10 mouse cellular contexts compared by ENCODE assay signal in genomic region chr7:45719738-45720412, GRCm38 (mm10). TPM values are rescaled to one million over a fixed set of nuclear protein-coding genes. Genes with fewer than 3 reads are reported as not detected.
DNase-seq lines count a peak whose midpoint lies in the region; ATAC-seq and TF ChIP-seq lines count a peak whose summit lies in the region.
"Had no signal": no experiment of that assay in that cellular context is flagged by ENCODE, and none has a peak within 500 bp of the region (broad histone marks: within the 10 kb centered on the region; RNA-seq: fewer than 3 reads in every experiment).

No protein-coding gene starts in this region.

- no peak for ATAC-seq in hindbrain, postnatal 0 days
- ATAC-seq in G1E (ENCODE audit: extremely low read depth, insufficient number of reproducible peaks, low FRiP score, poor library complexity, severe bottlenecking) = no peak
- ATAC-seq in forebrain, embryonic 13.5 days = no peak
- ATAC-seq in liver, embryonic 15.5 days (ENCODE audit: insufficient read depth) = no peak

- no peaks in the 10 kb centered on the region for H3K9me3 ChIP-seq in hindbrain, embryonic 10.5 days
- H3K9me3 ChIP-seq in hindbrain, postnatal 0 days (ENCODE audit: low read length) = no peaks in the 10 kb centered on the region
- H3K9me3 ChIP-seq in G1E (replicated peaks) = no peaks in the 10 kb centered on the region
- no peaks in the 10 kb centered on the region for H3K9me3 ChIP-seq in forebrain, embryonic 13.5 days (replicated peaks)
- no peaks in the 10 kb centered on the region for H3K9me3 ChIP-seq in liver, embryonic 15.5 days (replicated peaks)

- 91% methylated on average over 16 of the region's 16 CpGs for WGBS in hindbrain, embryonic 10.5 days
- 86% methylated on average over 15 of the region's 16 CpGs for WGBS in hindbrain, postnatal 0 days
- WGBS in forebrain, embryonic 13.5 days = 92% methylated on average over 16 of the region's 16 CpGs
- WGBS in liver, embryonic 15.5 days (ENCODE audit: insufficient replicate concordance) = 81% methylated on average over 16 of the region's 16 CpGs

- H3K4me2 ChIP-seq in hindbrain, postnatal 0 days (ENCODE audit: low read depth, low read length) = no peak overlapping the region
- H3K4me2 ChIP-seq in forebrain, embryonic 13.5 days = peak overlapping the region; percentile 96
- peak overlapping the region; percentile 95 for H3K4me2 ChIP-seq in liver, embryonic 15.5 days

- H3K27me3 ChIP-seq in hindbrain, embryonic 10.5 days (ENCODE audit: insufficient read depth, poor library complexity, severe bottlenecking) = no peaks in the 10 kb centered on the region
- no peaks in the 10 kb centered on the region for H3K27me3 ChIP-seq in hindbrain, postnatal 0 days (ENCODE audit: insufficient read depth, low read length)
- no peaks in the 10 kb centered on the region for H3K27me3 ChIP-seq in G1E (ENCODE audit: insufficient read depth, low read length)
- H3K27me3 ChIP-seq in forebrain, embryonic 13.5 days = no peaks in the 10 kb centered on the region
- H3K27me3 ChIP-seq in liver, embryonic 15.5 days = no peaks in the 10 kb centered on the region

- no peak for TF ChIP-seq CTCF in hindbrain, postnatal 0 days (IDR thresholded peaks at IDR 0.05; ENCODE audit: low read depth)
- no peak for TF ChIP-seq CTCF in G1E (IDR thresholded peaks at IDR 0.05; ENCODE audit: low read depth, low read length)

- H3K27ac ChIP-seq in hindbrain, embryonic 10.5 days = no peak overlapping the region
- no peak overlapping the region for H3K27ac ChIP-seq in hindbrain, postnatal 0 days
- no peak overlapping the region for H3K27ac ChIP-seq in forebrain, embryonic 13.5 days
- H3K27ac ChIP-seq in liver, embryonic 15.5 days (replicated peaks) = 0 out of 2 replicates have a peak overlapping the region, but pooled peaks have one; percentile 19
- H3K27ac ChIP-seq: macrophage had no signal

- H3K4me1 ChIP-seq in hindbrain, embryonic 10.5 days (replicated peaks) = peaks cover 55% of the 10 kb centered on the region
- H3K4me1 ChIP-seq in hindbrain, postnatal 0 days (ENCODE audit: insufficient read depth, low read length) = peaks cover 27% of the 10 kb centered on the region
- peaks cover 74% of the 10 kb centered on the region for H3K4me1 ChIP-seq in G1E (ENCODE audit: insufficient read depth, low read depth, low read length)
- H3K4me1 ChIP-seq in forebrain, embryonic 13.5 days = peaks cover 40% of the 10 kb centered on the region
- peaks cover 49% of the 10 kb centered on the region for H3K4me1 ChIP-seq in liver, embryonic 15.5 days (replicated peaks)

- H3K4me3 ChIP-seq in hindbrain, embryonic 10.5 days = peak overlapping the region; percentile 91
- H3K4me3 ChIP-seq in hindbrain, postnatal 0 days (ENCODE audit: low read length) = no peak overlapping the region
- peak overlapping the region; percentile 77 for H3K4me3 ChIP-seq in G1E (ENCODE audit: low read depth, low read length)
- peak overlapping the region; percentile 93; the same call in 1 of the 2 replicates for H3K4me3 ChIP-seq in forebrain, embryonic 13.5 days
- peak overlapping the region; percentile 90 for H3K4me3 ChIP-seq in liver, embryonic 15.5 days (replicated peaks)

- H3K36me3 ChIP-seq in hindbrain, embryonic 10.5 days = peaks cover 62% of the 10 kb centered on the region
- H3K36me3 ChIP-seq in hindbrain, postnatal 0 days (ENCODE audit: insufficient read depth, low read length) = peaks cover 26% of the 10 kb centered on the region
- peaks cover 79% of the 10 kb centered on the region for H3K36me3 ChIP-seq in G1E (replicated peaks)
- peaks cover 59% of the 10 kb centered on the region for H3K36me3 ChIP-seq in forebrain, embryonic 13.5 days (ENCODE audit: poor library complexity, severe bottlenecking)
- peaks cover 58% of the 10 kb centered on the region for H3K36me3 ChIP-seq in liver, embryonic 15.5 days (replicated peaks)

- no peak for DNase-seq in hindbrain, embryonic 10.5 days (ENCODE audit: low spot score)
- DNase-seq in hindbrain, postnatal 0 days (ENCODE audit: low spot score) = no peak
- DNase-seq in G1E (ENCODE audit: low spot score) = no peak
- no peak for DNase-seq in yolk sac, embryonic 10.5 days (ENCODE audit: low spot score)
- DNase-seq in frontal cortex, postnatal 14 days (ENCODE audit: low spot score in 2 of 2) = no peak
- DNase-seq in right cerebral cortex, postnatal 10 days (ENCODE audit: low spot score in 2 of 2) = no peak

- H3K9ac ChIP-seq in hindbrain, postnatal 0 days (replicated peaks; ENCODE audit: low read length) = no peak overlapping the region
- H3K9ac ChIP-seq in forebrain, embryonic 13.5 days = peak overlapping the region; percentile 98
- peak overlapping the region; percentile 91; the same call in 1 of the 2 replicates for H3K9ac ChIP-seq in liver, embryonic 15.5 days

RNA-seq across cellular contexts. Expression of gene Fam83e, which starts 1.1 kb away (rescaled TPM):
- 1.6 and 1.8 TPM in 2 replicates for polyA plus RNA-seq in hindbrain, embryonic 10.5 days (2016; fragmentation: Nextera tagmentation; extraction: Ambion mirVana)
- 0.11 and 0.16 TPM in 2 replicates for total RNA-seq in hindbrain, postnatal 0 days (2014; rRNA removed)
- polyA plus RNA-seq in hindbrain, postnatal 0 days (2015; fragmentation: Nextera tagmentation; extraction: Ambion mirVana) = 0.09 and 0.25 TPM in 2 replicates
- total RNA-seq in G1E (2014; fragmentation: Nextera tagmentation) = 0.34 and 0.38 TPM in 2 replicates
- total RNA-seq in G1E (2017) = 1.2 and 1.3 TPM in 2 replicates
- polyA plus RNA-seq in G1E (2012) = 0.49 and 0.77 TPM in 2 replicates
- 1.3 TPM in 2 replicates for polyA plus RNA-seq in forebrain, embryonic 13.5 days (2015; fragmentation: Nextera tagmentation; extraction: Ambion mirVana)
- 0.30 and 0.33 TPM in 2 replicates for polyA plus RNA-seq in liver, embryonic 15.5 days (2015; fragmentation: Nextera tagmentation; extraction: Ambion mirVana)
- polyA plus RNA-seq: macrophage had no signal

RNA-seq across cellular contexts. Expression of gene Sphk2, which starts 2.1 kb away (rescaled TPM):
- polyA plus RNA-seq in hindbrain, embryonic 10.5 days (2016; fragmentation: Nextera tagmentation; extraction: Ambion mirVana) = 33.6 and 35.5 TPM in 2 replicates
- total RNA-seq in hindbrain, postnatal 0 days (2014; rRNA removed) = 27.4 and 31.6 TPM in 2 replicates
- 17.8 and 18.5 TPM in 2 replicates for polyA plus RNA-seq in hindbrain, postnatal 0 days (2015; fragmentation: Nextera tagmentation; extraction: Ambion mirVana)
- 16.3 and 21.4 TPM in 2 replicates for total RNA-seq in G1E (2014; fragmentation: Nextera tagmentation)
- 9.3 and 9.8 TPM in 2 replicates for total RNA-seq in G1E (2017)
- polyA plus RNA-seq in G1E (2012) = 96.0 and 115 TPM in 2 replicates
- polyA plus RNA-seq in forebrain, embryonic 13.5 days (2015; fragmentation: Nextera tagmentation; extraction: Ambion mirVana) = 25.3 and 29.7 TPM in 2 replicates
- polyA plus RNA-seq in liver, embryonic 15.5 days (2015; fragmentation: Nextera tagmentation; extraction: Ambion mirVana) = 10.4 and 13.3 TPM in 2 replicates

RNA-seq across cellular contexts. Expression of gene Rpl18, which starts 4.6 kb away (rescaled TPM):
- polyA plus RNA-seq in hindbrain, embryonic 10.5 days (2016; fragmentation: Nextera tagmentation; extraction: Ambion mirVana) = 1,010 and 1,126 TPM in 2 replicates
- 999 and 1,175 TPM in 2 replicates for total RNA-seq in hindbrain, postnatal 0 days (2014; rRNA removed)
- polyA plus RNA-seq in hindbrain, postnatal 0 days (2015; fragmentation: Nextera tagmentation; extraction: Ambion mirVana) = 519 and 535 TPM in 2 replicates
- total RNA-seq in G1E (2014; fragmentation: Nextera tagmentation) = 3,054 and 3,291 TPM in 2 replicates
- total RNA-seq in G1E (2017) = 1,837 and 1,972 TPM in 2 replicates
- 14,383 and 17,578 TPM in 2 replicates for polyA plus RNA-seq in G1E (2012)
- polyA plus RNA-seq in forebrain, embryonic 13.5 days (2015; fragmentation: Nextera tagmentation; extraction: Ambion mirVana) = 808 and 823 TPM in 2 replicates
- 533 and 542 TPM in 2 replicates for polyA plus RNA-seq in liver, embryonic 15.5 days (2015; fragmentation: Nextera tagmentation; extraction: Ambion mirVana)

RNA-seq across cellular contexts. Expression of gene Spaca4, which starts 5.7 kb away (rescaled TPM):
- not detected in 2 replicates for polyA plus RNA-seq in hindbrain, embryonic 10.5 days (2016; fragmentation: Nextera tagmentation; extraction: Ambion mirVana)
- not detected in 2 replicates for total RNA-seq in hindbrain, postnatal 0 days (2014; rRNA removed)
- polyA plus RNA-seq in hindbrain, postnatal 0 days (2015; fragmentation: Nextera tagmentation; extraction: Ambion mirVana) = not detected in 2 replicates
- total RNA-seq in G1E (2014; fragmentation: Nextera tagmentation) = not detected in 2 replicates
- total RNA-seq in G1E (2017) = not detected in 2 replicates
- polyA plus RNA-seq in G1E (2012) = not detected in 2 replicates
- polyA plus RNA-seq in forebrain, embryonic 13.5 days (2015; fragmentation: Nextera tagmentation; extraction: Ambion mirVana) = not detected in 2 replicates
- polyA plus RNA-seq in liver, embryonic 15.5 days (2015; fragmentation: Nextera tagmentation; extraction: Ambion mirVana) = not detected in 2 replicates
- total RNA-seq: hematopoietic stem cell, adult 5-6 weeks had no signal
- polyA plus RNA-seq: macrophage had no signal

RNA-seq across cellular contexts. Expression of gene Dbp, which starts 15.0 kb away (rescaled TPM):
- polyA plus RNA-seq in hindbrain, embryonic 10.5 days (2016; fragmentation: Nextera tagmentation; extraction: Ambion mirVana) = 3.0 and 3.4 TPM in 2 replicates
- 4.2 and 12.2 TPM in 2 replicates for total RNA-seq in hindbrain, postnatal 0 days (2014; rRNA removed)
- 4.6 and 5.3 TPM in 2 replicates for polyA plus RNA-seq in hindbrain, postnatal 0 days (2015; fragmentation: Nextera tagmentation; extraction: Ambion mirVana)
- 22.8 and 30.2 TPM in 2 replicates for total RNA-seq in G1E (2014; fragmentation: Nextera tagmentation)
- total RNA-seq in G1E (2017) = 33.7 and 37.8 TPM in 2 replicates
- polyA plus RNA-seq in G1E (2012) = 18.0 and 23.0 TPM in 2 replicates
- polyA plus RNA-seq in forebrain, embryonic 13.5 days (2015; fragmentation: Nextera tagmentation; extraction: Ambion mirVana) = 2.5 and 3.0 TPM in 2 replicates
- polyA plus RNA-seq in liver, embryonic 15.5 days (2015; fragmentation: Nextera tagmentation; extraction: Ambion mirVana) = 0.46 and 0.85 TPM in 2 replicates

Comparison
In these comparisons a context has a peak if more than half of its experiments do, and no peak if none do; other contexts are left out.
1. RNA of gene Rpl18, which starts 4.6 kb away (polyA plus RNA-seq): 14,383 to 17,578 TPM in G1E; 1,010 to 1,126 TPM in hindbrain, embryonic 10.5 days, 808 to 823 TPM in forebrain, embryonic 13.5 days, 533 to 542 TPM in liver, embryonic 15.5 days and 519 to 535 TPM in hindbrain, postnatal 0 days; every median in the first group is over 10 times any median in the second.